Mouse (Mus musculus): ENCODE results near the gene Gdf15.

GRCm38 (mm10) chr8:70663691-70664090 lies 31.4 kb upstream of the Gdf15 start:
- TF ChIP-seq CTCF (IDR thresholded peaks at IDR 0.05; ENCODE audit: low read depth, low read length) (no peak), POLR2A (IDR thresholded peaks at IDR 0.05; ENCODE audit: extremely low read depth, insufficient read depth, low read length) (no peak)

Measured in liver, adult 2 months (tissue).